Mouse (Mus musculus) lung, embryonic 16.5 days (tissue): Measurements from ENCODE around the gene Mettl7b. TPM values are rescaled to one million over a fixed set of nuclear protein-coding genes. Genes with fewer than 3 reads are reported as not detected.
A peak's percentile ranks its signal among the peaks of the same experiment; 100 is the strongest.

Experiments used
- ATAC-seq: fragments of 200-750 bp; cut with Nextera tagmentation; 2 replicates; pipeline ENCODE4 v1.8.0; 2017; ENCODE audit warnings: low read depth, mild to moderate bottlenecking, moderate library complexity
- H3K27ac ChIP-seq: fragments of 300-500 bp; sonication (generic); 2 replicates; pipeline ENCODE4 v1.5.1; 2014; ENCODE audit warnings: mild to moderate bottlenecking, control low read depth, low read length
- H3K27me3 ChIP-seq: fragments of 300-500 bp; sonication (generic); 2 replicates; pipeline ENCODE4 v1.6.1; 2014; ENCODE audit warnings: low read depth, low read length, mixed read lengths; ENCODE audit not compliant: control insufficient read depth, insufficient read depth
- H3K36me3 ChIP-seq: fragments of 300-500 bp; sonication (generic); 2 replicates; pipeline ENCODE4 v1.6.1; 2014; ENCODE audit warnings: low read length; ENCODE audit not compliant: control insufficient read depth, insufficient read depth
- H3K4me1 ChIP-seq: fragments of 300-500 bp; sonication (generic); replicated peaks from 2 replicates; pipeline ENCODE4 v1.6.1; 2014; ENCODE audit warnings: low read length, mixed read lengths; ENCODE audit not compliant: control insufficient read depth, insufficient read depth
- H3K4me2 ChIP-seq: fragments of 300-500 bp; sonication (generic); 2 replicates; pipeline ENCODE4 v1.6.1; 2014; ENCODE audit warnings: low read depth, low read length, control low read depth
- H3K4me3 ChIP-seq: fragments of 300-500 bp; sonication (generic); 2 replicates; pipeline ENCODE4 v1.5.1; 2014; ENCODE audit warnings: mild to moderate bottlenecking, low read length, control low read depth
- H3K9ac ChIP-seq: fragments of 300-500 bp; sonication (generic); 2 replicates; pipeline ENCODE4 v1.6.1; 2014; ENCODE audit warnings: low read length, control low read depth
- H3K9me3 ChIP-seq: fragments of 300-500 bp; sonication (generic); 2 replicates; pipeline ENCODE4 v1.6.1; 2016; ENCODE audit warnings: low read length; ENCODE audit not compliant: control insufficient read depth
- WGBS: fragments of 180-500 bp; shearing (Covaris S2); extraction: QIAGEN DNeasy Blood & Tissue Kit; methylation state at CpG from one replicate; pipeline ENCODE4 v1.1.7; 2014; 5-methylcytosine and 5-hydroxymethylcytosine counted together
- polyA plus RNA-seq: library from polyadenylated mRNA; unstranded; fragments of >200 nt; fragmentation: Nextera tagmentation; extraction: Ambion mirVana; gene quantifications from 2 replicates; pipeline ENCODE4 v1.2.1, GENCODE M21; 2015

Gene Mettl7b
- polyA plus RNA-seq, 1 experiment from 2014 or later = 0.20 TPM

GRCm38 (mm10) chr10:128915550-128915949, 45.2 kb downstream of the Mettl7b start:
- Histone ChIP-seq H3K27me3 (no peaks in the 10 kb centered on the region), H3K4me1 (peaks cover 10% of the 10 kb centered on the region), H3K4me3 (no peak overlapping the region), H3K36me3 (peaks cover 13% of the 10 kb centered on the region), H3K9me3 (no peaks in the 10 kb centered on the region), H3K9ac (no peak overlapping the region), H3K27ac (no peak overlapping the region), H3K4me2 (no peak overlapping the region)
- WGBS = 89% methylated on average over 2 of the region's 2 CpGs
- no peak for ATAC-seq

GRCm38 (mm10) chr10:128913696-128914095, 47.1 kb downstream of the Mettl7b start:
- no peak overlapping the region for H3K4me2 ChIP-seq
- H3K36me3 ChIP-seq = peaks cover 13% of the 10 kb centered on the region
- H3K27me3 ChIP-seq = no peaks in the 10 kb centered on the region
- peaks cover 17% of the 10 kb centered on the region; the same call in 1 of the 2 replicates for H3K4me1 ChIP-seq
- no peak overlapping the region for H3K4me3 ChIP-seq
- no peak for ATAC-seq
- no peak overlapping the region for H3K27ac ChIP-seq
- WGBS = 81% methylated on average over 12 of the region's 12 CpGs
- no peak overlapping the region for H3K9ac ChIP-seq
- no peaks in the 10 kb centered on the region for H3K9me3 ChIP-seq

GRCm38 (mm10) chr10:128913219-128913618, 47.6 kb downstream of the Mettl7b start:
- ATAC-seq = no peak
- Histone ChIP-seq H3K4me3 (no peak overlapping the region), H3K36me3 (peaks cover 13% of the 10 kb centered on the region), H3K9ac (no peak overlapping the region), H3K4me1 (peaks cover 17% of the 10 kb centered on the region; the same call in 1 of the 2 replicates), H3K9me3 (no peaks in the 10 kb centered on the region), H3K4me2 (no peak overlapping the region), H3K27ac (no peak overlapping the region), H3K27me3 (no peaks in the 10 kb centered on the region)
- WGBS = 7% methylated on average over 5 of the region's 5 CpGs

DNA sequence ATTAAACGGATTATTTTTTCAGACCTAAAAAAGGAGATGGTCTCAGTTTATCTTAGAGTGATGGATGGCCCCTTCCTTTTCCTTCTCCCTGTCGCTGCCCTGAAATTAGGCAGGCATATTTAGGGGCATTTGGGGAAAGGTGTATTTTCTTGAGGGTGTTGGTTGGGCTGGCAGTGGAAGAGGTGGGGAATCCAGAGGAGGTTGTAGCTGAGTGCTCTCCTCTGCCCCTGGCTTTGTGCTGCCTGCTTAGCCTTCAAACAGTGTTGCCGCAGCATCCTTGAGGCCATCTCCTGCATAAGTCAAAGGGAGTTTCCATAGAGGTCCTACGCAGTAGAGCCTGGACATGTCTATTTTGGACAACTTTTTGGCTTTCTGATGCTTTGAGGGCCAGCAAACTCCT, 48.0 kb downstream of the Mettl7b start:
- Histone ChIP-seq H3K36me3 (peaks cover 13% of the 10 kb centered on the region), H3K4me3 (no peak overlapping the region), H3K27me3 (no peaks in the 10 kb centered on the region), H3K9me3 (no peaks in the 10 kb centered on the region), H3K4me2 (no peak overlapping the region), H3K27ac (no peak overlapping the region), H3K4me1 (peaks cover 17% of the 10 kb centered on the region; the same call in 1 of the 2 replicates), H3K9ac (0 out of 2 replicates have a peak overlapping the region, but pooled peaks have one; percentile 4)
- ATAC-seq = no peak
- 73% methylated on average over 4 of the region's 4 CpGs for WGBS

- Histone ChIP-seq H3K27me3 (no peaks in the 10 kb centered on the region), H3K4me1 (peaks cover 17% of the 10 kb centered on the region; the same call in 1 of the 2 replicates), H3K4me3 (no peak overlapping the region), H3K36me3 (peaks cover 11% of the 10 kb centered on the region), H3K27ac (no peak overlapping the region), H3K9me3 (no peaks in the 10 kb centered on the region), H3K4me2 (no peak overlapping the region), H3K9ac (no peak overlapping the region)
- no peak for ATAC-seq
- WGBS = 77% methylated on average over 4 of the region's 4 CpGs
Measured at GRCm38 (mm10) chr10:128912268-128912667, 48.5 kb downstream of the Mettl7b start.

- no peak overlapping the region; the same call in 1 of the 2 replicates for H3K4me3 ChIP-seq
- ATAC-seq = no peak
- no peaks in the 10 kb centered on the region for H3K27me3 ChIP-seq
- peaks cover 17% of the 10 kb centered on the region; the same call in 1 of the 2 replicates for H3K4me1 ChIP-seq
- H3K27ac ChIP-seq = no peak overlapping the region
- H3K4me2 ChIP-seq = peak overlapping the region; percentile 84
- H3K9ac ChIP-seq = no peak overlapping the region; the same call in 1 of the 2 replicates
- H3K9me3 ChIP-seq = no peaks in the 10 kb centered on the region
- peaks cover 10% of the 10 kb centered on the region for H3K36me3 ChIP-seq
- 89% methylated on average over 6 of the region's 6 CpGs for WGBS
Measured at GRCm38 (mm10) chr10:128911430-128911829, 49.4 kb downstream of the Mettl7b start.

DNA sequence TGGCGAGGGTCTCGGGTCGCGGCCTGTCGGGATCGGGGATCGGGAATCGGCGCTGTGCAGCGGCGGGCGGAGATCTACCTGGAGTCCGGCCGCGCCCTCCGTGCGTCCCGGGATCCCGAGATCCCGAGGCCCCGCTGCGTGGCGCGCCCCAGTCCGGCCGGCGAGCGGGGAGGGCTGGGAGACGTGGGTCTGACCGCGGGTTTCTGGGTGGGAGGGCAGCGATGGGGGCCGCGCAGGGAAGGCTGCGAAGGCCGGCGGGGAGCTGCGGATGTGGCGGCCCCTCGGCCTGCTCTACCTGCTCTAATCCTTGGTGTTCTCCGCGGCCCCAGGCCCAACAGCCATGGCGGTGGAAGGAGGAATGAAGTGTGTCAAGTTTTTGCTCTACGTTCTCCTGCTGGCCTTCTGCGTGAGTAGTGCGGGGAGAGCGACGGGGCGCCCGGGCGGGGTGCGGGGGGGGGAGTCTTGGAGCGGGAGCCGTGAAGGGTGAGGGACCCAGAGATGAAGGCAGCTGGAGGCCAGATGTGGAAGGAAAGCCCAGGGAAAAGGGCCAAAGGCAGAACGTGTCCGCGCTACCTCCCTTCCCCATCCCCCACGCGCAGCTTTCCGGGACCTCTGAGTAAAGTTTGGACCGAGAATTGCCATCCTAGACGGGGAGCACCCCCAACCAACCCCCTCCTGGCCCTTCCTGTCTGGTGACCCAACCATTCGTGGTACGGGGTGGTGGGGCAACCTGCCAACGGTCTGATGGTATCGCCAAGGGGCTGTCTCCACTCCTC, 50.5 kb downstream of the Mettl7b start:
- Histone ChIP-seq H3K27me3 (no peaks in the 10 kb centered on the region), H3K4me3 (peak overlapping the region; percentile 91), H3K27ac (peak overlapping the region; percentile 91), H3K4me2 (peak overlapping the region; percentile 84), H3K36me3 (peaks cover 10% of the 10 kb centered on the region), H3K4me1 (peaks cover 17% of the 10 kb centered on the region; the same call in 1 of the 2 replicates), H3K9ac (peak overlapping the region; percentile 95), H3K9me3 (no peaks in the 10 kb centered on the region)
- WGBS = 2% methylated on average over 49 of the region's 66 CpGs
- peak; percentile 49 for ATAC-seq

- 1% methylated on average over 38 of the region's 41 CpGs for WGBS
Measured at GRCm38 (mm10) chr10:128909567-128910028, 51.2 kb downstream of the Mettl7b start.

DNA sequence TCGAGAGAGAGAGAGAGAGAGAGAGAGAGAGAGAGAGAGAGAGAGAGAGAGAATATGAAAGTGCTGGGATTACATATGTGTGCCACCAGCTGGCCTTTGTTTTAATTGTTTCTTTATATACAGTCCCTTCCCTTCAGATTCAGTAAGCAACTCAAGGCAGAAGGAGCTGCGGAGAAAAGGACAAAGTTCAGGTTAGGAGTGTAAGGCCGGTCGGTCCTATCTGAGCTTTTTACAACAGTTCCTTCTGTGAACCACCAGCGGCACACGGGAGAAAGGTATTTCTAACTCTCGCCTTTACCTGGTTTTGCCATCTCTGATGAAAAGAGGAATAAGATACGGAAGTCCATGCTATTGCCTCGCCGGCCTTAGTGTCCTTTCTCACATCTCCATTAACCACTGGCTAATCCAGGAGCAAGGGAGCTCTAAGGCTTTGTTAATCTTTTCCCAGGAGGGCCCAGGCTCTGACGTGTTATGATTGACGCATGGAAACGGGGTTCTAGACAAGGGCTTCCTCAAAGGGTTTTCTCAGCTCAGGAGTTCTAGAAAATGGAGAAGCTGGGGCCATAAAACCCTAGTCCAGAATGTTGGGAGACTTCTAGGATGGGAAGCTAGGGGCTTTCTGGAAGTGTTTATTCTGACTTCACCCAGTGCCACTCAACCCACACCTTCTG, 51.9 kb downstream of the Mettl7b start:
- WGBS = 54% methylated on average over 13 of the region's 13 CpGs
- Histone ChIP-seq H3K4me3 (peak overlapping the region; percentile 91), H3K36me3 (peaks cover 4% of the 10 kb centered on the region; the same call in 1 of the 2 replicates), H3K27me3 (no peaks in the 10 kb centered on the region), H3K9ac (peak overlapping the region; percentile 95), H3K9me3 (no peaks in the 10 kb centered on the region), H3K4me1 (peaks cover 17% of the 10 kb centered on the region; the same call in 1 of the 2 replicates), H3K27ac (peak overlapping the region; percentile 91), H3K4me2 (peak overlapping the region; percentile 84)
- no peak for ATAC-seq

More at GRCm38 (mm10) chr10:128909567-128910028, 51.2 kb downstream of the Mettl7b start:
- H3K4me2 ChIP-seq = peak overlapping the region; percentile 84
- peak; percentile 92 for ATAC-seq
- peaks cover 9% of the 10 kb centered on the region for H3K36me3 ChIP-seq
- no peaks in the 10 kb centered on the region for H3K9me3 ChIP-seq
- H3K4me1 ChIP-seq = peaks cover 17% of the 10 kb centered on the region; the same call in 1 of the 2 replicates
- peak overlapping the region; percentile 91 for H3K27ac ChIP-seq
- peak overlapping the region; percentile 91 for H3K4me3 ChIP-seq
- H3K27me3 ChIP-seq = no peaks in the 10 kb centered on the region
- H3K9ac ChIP-seq = peak overlapping the region; percentile 95
